Mouse (Mus musculus) gastrocnemius, postnatal 25 days (tissue): ENCODE data around the gene Mapkapk3. TPM values are rescaled to one million over a fixed set of nuclear protein-coding genes. Genes with fewer than 3 reads are reported as not detected.
"Not testable (repeated sequence)": the region's sequence is repeated elsewhere in the genome, so short reads cannot be mapped to it uniquely, and the experiment has no call there.

ENCODE experiments used
- DNase-seq: peaks from one replicate; pipeline ENCODE4 v3.0.0; 2022
- total RNA-seq, 2 experiments: library from RNA; stranded (reverse); gene quantifications; 1 replicate in 1 of 2; 2 replicates in 1 of 2; pipeline ENCODE4 v1.2.3; 2021

Gene Mapkapk3
- total RNA-seq, 2 experiments from 2014 or later = 27.7 to 32.1 TPM

DNA sequence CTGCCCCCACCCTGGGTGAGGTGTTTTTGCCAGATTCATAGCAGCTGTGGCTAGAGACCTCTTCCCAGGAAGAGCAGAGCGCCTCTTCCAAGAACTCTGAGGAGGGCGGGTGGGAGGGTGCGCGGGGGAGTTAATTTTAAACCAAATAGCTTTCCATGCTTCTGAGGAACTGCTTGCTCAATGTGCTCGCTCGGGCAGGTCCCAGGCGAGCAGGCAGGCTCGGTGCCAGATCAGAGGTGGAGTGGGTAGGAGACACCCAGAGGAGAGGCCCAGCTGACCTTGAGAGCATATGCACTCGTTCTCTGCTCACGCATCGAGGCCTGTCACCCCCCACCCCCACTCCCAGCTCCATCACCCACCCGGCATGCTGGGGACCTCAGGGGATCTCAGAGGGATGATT is 18.2 kb upstream of the Mapkapk3 start:
- peak; percentile 89 for DNase-seq

DNA sequence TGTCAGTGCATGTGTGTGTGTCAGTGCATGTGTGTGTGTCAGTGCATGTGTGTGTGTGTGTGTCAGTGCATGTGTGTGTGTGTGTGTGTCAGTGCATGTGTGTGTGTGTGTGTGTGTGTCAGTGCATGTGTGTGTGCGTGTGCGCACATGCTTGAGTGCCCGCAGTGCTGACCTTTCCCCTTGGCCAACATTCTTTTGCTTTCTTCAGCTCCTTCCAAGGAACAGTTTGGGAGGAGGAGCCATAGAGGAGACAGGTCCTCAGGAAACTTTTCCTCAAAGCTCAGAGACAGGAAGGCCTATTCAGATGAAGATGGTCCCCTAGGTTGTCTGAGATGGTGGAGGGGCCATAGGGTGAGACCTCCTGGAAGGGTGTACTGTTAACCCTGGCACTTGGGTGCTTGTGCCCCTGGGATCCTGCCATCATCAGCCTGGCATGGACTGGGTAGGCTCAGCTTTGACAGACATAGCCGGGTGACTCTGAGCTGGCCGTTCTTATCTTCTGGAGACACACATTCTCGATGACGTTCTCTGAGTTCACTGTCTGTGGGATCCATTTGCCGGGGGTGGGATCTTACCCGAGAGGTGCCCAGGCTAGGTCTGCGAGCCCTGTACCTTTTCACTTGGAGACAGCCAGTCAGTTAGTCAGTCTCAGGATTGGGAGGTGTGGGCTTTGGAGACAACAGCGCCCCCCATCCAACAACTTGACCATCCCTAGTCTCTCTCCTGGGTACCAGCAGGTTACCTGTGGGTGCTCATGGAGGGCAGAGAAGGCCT is 17.6 kb upstream of the Mapkapk3 start:
- DNase-seq = no peak

DNA sequence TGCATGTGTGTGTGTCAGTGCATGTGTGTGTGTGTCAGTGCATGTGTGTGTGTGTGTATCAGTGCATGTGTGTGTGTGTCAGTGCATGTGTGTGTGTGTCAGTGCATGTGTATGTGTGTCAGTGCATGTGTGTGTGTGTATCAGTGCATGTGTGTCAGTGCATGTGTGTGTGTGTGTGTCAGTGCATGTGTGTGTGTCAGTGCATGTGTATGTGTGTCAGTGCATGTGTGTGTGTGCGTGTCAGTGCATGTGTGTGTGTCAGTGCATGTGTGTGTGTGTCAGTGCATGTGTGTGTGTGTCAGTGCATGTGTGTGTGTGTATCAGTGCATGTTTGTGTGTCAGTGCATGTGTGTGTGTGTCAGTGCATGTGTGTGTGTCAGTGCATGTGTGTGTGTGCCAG is 17.0 kb upstream of the Mapkapk3 start:
- DNase-seq = not testable (repeated sequence)

DNA sequence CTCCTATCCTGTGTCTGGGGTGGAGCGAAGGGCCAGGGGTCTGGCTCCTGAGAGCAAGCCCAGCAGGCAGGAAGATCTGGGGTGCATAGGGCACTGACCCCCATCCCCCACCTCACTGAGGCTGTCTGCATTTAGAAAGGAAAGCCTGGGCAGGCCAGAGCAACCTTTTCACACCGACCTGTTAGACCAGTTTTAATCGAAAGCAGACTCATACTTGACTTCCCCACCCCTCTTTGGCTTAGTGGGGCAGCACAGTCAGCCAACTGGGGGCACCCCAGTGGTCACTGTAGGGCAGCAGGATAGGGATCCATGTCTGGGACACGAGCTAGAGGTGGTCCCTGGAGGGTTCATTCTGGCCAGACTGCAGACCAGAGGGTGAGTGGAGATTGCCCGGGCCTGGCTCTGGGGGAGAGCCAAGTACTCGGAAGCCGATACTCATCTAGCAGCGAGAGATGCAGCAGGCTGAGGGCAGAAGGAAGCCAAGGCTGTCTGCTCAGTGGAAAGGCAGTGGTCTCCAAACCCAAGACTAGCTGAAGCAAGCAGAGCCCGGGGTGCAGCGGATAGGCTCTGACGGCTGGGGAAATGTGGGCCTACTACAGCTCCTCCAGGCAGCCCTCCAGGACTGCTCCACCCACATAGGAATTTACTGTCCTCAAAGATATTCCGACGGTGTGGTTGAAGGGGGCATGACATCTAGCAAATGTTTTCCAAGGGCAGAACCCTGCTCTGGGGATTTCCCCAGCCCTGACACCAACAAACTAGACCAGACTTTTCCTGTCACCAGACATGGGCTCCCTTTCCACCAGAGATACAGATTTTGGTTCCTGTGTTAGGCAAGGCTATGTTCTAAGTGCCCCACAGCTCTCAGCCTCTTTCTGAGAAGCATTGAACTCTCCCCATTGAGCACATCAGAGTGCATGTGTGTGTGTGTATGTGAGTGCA is 16.2 kb upstream of the Mapkapk3 start:
- DNase-seq = peak; percentile 47

DNA sequence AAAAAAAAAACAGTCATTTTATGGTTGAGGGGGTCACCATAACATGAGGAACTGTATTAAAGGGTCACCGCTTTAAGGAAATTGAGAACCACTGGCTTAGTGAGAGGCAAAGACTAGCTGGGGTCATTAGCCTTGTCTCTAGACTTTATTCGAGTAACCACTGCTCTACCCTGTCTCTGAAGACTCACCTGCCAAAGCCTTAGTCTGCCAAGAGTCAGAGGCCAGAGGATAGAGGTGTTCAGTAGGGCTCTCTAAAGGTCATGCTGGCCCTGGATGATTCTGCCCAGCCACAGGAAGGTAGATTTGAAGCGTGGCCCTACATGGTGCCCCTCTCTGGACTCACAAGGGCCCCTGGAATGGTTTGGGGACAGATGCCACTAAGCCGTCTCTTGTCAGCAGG is 15.3 kb upstream of the Mapkapk3 start:
- DNase-seq = no peak

DNA sequence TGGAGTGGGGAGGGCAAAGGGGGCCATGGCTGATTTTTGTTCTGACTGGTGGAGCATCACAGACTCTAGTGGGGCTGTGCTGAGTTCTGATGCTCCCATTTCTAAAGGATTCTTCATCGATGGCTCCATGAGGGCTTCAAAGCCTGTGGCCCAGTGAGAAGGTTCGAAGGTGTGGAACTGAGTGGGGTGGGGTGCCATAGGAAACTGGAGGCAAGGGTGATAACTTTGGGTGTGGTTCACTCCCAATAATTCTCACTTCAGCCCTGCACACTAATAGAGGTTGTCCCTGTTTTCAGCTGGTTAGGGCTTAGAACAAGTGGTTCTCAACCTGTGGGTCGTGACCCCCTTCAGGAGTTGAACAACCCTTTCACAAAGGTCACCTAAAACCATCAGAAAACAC is 14.7 kb upstream of the Mapkapk3 start:
- no peak for DNase-seq

DNA sequence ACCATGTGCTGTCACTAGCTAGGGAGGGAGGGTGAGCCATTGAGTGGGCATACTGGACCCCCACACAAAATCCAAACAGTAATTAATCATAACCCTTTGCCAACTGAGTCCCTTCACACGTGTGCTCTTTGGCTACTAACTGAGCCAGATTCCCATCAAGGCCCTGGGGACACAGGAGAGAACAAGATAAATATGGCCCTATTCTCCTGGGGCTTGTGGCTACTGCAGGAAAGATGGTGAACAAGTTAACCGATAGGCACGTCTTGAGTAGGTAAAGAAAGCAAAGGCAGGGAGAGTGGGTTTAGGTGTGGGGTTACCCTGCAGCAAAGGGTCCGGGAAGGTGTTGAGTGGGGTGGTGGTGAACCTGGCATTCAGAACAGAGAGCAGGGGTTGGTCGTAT is 14.2 kb upstream of the Mapkapk3 start:
- DNase-seq = no peak

DNA sequence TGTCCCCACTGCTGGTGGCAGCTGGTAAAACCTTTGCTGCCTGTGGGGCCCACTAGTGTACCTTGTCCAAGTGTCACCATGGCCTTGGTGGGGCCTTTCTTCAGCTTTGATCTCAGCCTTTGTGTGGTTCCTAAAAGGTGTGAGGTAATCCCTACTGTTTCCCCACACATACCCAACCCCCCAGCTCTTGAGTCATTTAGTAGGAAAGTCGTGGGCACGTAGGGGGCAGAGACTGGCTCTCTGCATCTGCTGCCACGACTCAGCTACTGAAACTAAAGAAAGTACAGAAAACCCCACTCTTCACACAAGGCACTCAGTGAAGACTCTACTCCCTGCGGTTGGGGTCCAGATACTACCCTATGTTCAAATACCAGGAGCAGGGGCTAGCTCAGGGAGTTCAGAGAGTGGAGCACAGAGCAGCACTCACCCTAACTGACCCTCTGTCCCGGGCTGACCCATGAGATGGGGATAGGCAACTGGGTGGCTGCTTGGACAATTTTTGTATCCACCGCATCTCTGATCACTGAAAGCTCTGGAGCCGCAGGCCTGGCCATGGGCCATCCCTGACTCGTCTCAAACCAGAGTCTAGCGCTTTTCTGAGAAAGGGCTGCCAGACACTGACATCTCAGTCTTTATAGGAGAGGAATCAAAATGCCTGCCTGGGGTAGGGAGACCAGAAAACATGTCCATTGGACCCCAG is 13.6 kb upstream of the Mapkapk3 start:
- no peak for DNase-seq

DNA sequence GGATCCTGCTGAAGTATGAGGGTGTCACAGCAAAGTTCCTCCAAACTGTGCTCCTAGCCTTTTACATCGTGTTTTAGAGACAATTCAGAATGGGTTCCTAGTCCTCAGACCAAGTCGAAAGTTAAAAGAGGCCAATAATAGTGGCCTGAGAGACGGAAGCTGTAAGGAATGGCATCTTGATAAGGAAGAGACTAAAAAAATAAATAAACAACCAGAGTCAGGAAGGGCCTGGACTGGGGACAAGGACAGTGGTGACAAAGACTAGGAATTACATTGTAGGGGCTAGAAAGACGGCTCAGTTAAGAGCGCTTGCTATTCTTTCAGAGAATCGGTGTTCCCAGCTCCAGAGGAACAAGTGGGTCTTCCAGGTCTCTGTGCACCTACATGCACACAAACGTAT is 12.9 kb upstream of the Mapkapk3 start:
- DNase-seq = no peak

DNA sequence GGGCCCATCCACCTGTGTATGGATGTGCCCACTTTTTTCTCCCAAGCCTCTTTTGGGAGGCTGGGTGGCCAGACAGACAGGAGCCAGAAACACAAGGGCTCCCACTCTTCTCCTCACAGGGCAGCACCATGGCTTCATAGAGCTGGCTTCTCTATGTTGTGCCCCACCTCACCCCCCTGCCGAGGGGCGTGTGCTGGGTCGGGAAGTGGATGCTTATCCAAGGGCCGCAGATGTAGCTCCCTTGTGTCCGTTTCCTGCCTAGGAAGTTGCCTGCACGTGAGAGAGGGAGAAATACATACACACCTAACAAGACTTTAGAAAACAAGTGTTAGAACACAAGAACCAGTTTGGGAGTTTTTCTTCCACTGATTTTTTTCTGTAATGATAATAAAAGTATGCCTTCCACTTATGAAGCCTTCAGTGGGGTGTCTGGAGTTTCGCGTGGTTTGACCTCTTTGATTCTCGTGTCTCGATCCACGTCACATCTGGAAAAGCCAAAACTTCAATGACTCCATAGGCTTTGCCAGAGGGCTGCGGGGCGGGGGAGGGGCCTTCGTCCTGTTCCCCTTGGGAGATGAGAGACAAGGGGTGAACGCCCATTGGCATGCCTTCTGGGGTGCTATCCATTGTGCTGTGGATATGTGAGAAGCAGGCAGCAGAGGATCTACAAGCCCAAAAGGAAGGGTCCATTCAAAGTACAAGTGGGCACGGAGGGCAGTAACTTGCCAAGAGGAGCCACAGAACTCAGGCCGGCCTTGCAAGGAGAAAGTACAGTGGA is 12.1 kb upstream of the Mapkapk3 start:
- DNase-seq = no peak

DNA sequence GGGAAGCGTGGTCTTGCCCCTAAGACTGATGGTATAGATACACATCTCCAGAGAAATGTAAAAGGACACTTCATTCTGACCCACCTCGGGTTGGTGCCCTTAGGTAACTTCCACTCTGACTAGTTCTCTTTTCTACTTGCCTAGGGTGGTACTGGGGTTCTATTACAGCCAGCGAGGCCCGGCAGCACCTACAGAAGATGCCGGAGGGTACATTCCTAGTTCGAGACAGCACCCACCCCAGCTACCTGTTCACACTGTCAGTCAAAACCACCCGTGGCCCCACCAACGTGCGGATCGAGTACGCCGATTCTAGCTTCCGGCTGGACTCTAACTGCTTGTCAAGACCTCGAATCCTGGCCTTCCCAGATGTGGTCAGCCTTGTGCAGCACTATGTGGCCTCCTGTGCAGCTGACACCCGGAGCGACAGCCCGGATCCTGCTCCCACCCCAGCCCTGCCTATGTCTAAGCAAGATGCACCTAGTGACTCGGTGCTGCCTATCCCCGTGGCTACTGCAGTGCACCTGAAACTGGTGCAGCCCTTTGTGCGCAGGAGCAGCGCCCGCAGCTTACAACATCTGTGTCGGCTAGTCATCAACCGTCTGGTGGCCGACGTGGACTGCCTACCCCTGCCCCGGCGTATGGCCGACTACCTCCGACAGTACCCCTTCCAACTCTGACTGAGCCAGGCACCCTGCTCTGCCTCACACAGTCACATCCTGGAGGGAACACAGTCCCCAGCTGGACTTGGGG is 10.7 kb upstream of the Mapkapk3 start:
- no peak for DNase-seq

DNA sequence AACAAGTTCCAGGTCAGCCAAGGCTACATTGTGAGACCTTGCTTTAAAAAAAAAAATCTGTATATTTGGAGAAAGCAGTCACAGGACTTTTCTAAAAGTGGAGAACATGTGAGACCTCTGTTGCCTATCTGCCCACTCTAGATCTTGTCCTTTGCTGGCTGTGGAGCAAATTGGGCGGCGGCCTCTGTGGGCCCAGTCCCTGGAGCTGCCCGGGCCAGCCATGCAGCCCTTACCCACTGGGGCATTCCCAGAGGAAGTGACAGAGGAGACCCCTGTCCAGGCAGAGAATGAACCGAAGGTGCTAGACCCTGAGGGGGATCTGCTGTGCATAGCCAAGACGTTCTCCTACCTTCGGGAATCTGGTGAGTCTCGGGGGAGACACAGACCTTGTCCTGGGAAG is 10.1 kb upstream of the Mapkapk3 start:
- DNase-seq = no peak

DNA sequence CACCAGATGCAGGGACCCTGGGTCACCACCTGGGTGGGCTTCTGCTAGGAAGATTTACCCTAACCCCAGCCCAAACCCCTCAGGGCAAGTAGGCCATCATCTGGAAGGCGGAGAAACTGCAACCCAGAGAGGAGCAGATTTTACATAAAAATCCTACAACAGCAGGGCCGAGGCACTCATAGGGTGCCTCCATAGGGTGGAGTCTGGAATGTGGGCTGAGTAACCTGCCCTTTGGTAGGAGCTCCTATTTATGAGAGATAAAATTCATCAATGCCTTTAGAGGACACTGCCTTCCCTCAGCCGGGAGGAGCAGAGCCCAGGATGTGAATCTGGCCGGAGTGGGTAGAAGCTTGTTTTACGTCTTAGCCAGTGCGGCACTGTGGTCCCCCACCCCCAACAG is 9.2 kb upstream of the Mapkapk3 start:
- DNase-seq = no peak

DNA sequence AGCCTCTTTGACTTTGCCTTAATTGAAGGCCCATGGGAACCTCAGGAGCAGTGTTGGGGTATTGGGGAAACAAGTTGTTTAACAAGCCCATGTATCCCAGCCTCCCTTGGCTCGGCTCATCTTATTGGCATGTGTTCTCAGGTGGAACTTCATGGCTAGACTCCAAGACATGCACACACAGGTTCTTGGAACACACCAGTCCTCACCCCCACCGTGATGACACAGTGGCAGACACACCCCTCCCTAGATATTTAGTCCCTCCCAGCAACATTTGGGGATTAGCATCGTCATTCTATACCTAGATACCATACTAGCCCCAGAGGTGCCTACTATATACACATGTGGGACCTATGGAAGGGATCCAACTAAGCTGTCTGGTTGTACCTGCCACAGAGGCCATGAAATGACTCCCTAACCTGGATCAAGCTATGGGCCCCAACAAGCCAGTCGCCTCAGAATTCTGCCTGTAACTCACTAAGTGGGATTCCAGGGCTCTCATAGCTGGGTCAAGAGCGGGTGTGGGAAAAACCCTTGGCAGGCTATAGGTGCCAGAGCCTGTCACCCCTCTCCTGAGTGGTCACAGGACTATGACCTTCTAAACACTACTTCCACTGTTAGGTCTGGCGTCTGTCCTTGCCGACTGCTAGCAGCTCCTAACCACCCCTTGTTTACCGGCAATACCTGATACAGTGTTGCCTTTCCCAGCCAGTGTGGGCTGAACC is 8.5 kb upstream of the Mapkapk3 start:
- DNase-seq = no peak

DNA sequence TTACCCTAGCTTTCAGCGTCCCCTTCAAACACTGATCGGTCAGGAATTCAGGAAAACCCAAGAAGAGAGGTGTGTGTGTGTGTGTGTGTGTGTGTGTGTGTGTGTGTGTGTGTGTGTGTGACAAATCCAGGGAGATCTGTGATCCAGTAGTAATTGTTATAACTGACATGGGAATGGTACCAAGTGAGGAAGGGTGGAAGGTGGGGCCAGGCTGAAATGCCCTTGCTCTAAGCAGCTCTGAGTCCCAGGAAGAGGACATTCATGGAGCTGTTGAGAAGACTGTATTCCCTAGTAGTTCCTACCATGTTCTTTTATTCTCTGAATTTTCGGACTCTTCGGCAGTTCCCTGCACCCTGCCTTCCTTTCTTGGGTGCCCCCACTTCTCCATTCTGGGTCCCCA is 8.0 kb upstream of the Mapkapk3 start:
- DNase-seq = no peak

DNA sequence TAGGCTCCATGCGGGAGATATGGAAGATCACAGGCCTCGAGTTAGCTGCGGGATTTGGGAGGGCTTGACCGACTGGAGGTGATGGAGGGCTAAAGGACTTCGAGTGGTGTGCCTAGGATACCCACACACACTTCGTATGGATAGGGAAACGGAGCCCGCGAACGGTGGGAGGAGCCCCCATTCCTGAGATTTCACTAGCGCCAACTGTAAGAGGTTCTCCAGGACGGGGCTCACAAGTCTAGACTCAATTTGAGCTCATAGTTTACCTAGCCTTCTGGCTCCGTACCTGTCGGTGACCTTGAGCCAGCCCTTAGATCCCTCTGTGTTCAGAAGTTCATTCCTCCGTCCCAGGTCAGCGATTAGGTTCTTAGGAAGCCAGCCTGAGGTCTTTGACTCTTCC is 7.4 kb upstream of the Mapkapk3 start:
- no peak for DNase-seq

DNA sequence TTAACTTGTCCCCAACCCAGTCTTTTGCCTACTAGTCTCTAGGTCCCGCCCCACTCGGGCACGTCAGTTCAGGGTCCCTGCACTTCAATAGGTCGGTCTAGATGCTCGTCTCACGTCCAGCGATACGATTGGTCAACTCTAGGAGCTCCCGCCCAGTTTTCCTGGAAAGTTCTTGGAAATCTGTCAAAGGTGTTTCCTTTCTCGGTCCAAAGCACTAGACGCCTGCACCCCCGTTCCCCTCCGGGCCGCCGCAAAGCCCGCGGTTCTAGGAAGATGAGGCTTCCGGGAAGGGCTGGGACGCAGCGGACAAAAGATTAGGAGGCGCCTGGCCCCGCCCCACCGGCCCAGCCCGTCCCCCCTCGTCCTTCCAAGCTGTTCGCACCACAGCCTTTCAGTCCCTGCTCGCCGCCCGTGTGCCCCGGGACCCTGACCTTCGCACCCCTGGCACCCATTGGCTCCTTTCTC is 6.9 kb upstream of the Mapkapk3 start:
- peak; percentile 91 for DNase-seq

DNA sequence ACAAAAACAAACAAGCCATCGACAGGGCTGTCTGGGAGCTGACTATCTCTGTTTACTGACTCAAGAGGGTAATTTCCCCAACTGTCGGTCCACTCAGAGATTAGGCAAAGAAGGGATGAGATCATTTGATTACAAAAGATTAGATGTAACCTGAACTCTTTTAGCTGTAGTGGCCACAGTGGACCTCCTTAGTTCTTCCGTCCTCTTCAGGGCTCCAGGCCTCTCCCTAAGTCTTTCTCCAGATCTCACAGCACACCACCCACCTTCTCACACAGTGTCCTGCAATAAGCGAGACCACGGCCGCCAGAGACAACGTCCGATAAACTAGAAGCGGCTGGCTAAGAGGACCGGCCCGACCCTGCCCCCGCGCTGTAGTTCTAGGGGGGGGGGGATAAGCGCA is 6.4 kb upstream of the Mapkapk3 start:
- DNase-seq = no peak

DNA sequence AAGGTAGTCTGAATTCAATTTTAAA is 6.2 kb upstream of the Mapkapk3 start, which contains the start of gene Cish:
Gene Cish (plus strand): TSS at position 11 of the 25 bp plus-strand sequence.
- no peak for DNase-seq

DNA sequence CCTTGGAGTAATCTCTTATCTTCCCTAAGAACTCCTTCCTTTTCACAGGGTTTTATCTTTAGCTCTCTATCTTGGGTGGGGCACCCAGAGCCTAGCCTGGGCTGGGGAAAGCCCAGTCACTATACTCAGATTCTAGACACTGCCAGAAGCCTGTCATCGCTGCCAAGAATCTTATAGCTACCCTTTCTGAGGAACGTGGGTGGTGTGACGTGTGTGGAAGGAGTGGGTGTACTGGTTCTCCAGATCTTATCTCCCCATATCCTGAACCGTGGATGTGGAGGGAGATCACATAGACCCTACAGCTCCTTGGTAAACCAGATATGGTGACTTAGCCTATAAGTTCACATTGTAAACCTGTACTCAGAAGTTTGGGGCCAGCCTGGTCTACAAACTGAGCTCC is 5.9 kb upstream of the Mapkapk3 start:
- no peak for DNase-seq

DNA sequence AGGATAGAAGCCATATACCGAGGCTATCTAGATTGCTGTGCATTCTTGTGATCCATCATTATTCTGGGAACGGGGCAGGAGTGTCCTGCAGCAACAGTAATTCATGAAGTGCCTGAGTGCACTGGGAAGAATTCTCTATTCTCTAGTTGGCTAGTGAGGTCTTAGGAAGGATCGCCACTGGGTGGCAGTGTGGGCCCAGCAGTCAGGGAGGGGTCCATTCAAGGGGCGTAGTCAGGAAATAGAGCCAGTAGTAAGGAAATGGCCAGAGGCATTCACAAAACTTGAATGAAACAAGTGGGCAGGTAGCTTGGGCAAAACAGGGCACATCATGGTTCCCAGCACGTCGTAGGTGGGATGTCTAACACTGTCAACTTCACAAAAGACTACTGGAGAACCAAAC is 4.6 kb upstream of the Mapkapk3 start:
- DNase-seq = peak; percentile 61
